Mouse (Mus musculus) common myeloid progenitor, adult 5-6 weeks (primary cell): ENCODE data around the gene Eya4. TPM values are rescaled to one million over a fixed set of nuclear protein-coding genes. Genes with fewer than 3 reads are reported as not detected.

Experiments
- ATAC-seq: replicated peaks from 2 replicates; pipeline ENCODE4 v1.8.0; 2016; ENCODE audit warnings: low read depth, mild to moderate bottlenecking, moderate TSS enrichment, inconsistent platforms; ENCODE audit not compliant: poor library complexity, severe bottlenecking
- total RNA-seq: library from RNA; stranded (forward); fragments of 200-1000, 187-1606 nt; gene quantifications from 2 replicates; pipeline ENCODE4 v1.2.3, GENCODE M21; 2017

Eya4 gene
- total RNA-seq, 1 experiment from 2014 or later = 0.23 TPM

DNA sequence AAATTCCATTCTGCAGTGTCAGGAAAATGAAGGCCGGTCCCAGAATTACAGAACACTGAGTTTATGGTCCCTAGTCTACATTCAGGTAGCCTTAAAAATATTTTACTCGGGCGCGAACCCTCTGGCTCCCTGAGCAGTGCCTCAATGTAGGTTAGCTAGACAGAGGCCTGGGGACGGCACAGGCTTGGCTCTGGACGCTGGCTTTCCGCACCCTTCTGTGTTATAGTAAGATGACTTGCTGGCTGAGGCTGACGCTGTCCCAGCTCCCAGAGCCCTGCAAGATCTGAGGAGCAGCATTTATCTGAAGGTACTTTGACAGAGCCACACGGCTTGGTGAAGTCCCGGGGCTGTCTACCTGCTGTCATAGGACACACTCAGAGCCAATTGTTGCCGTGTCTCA is 113.7 kb downstream of the Eya4 start:
- no peak for ATAC-seq

GRCm38 (mm10) chr10:23235405-23235804 is 115.2 kb downstream of the Eya4 start:
- ATAC-seq = no peak

DNA sequence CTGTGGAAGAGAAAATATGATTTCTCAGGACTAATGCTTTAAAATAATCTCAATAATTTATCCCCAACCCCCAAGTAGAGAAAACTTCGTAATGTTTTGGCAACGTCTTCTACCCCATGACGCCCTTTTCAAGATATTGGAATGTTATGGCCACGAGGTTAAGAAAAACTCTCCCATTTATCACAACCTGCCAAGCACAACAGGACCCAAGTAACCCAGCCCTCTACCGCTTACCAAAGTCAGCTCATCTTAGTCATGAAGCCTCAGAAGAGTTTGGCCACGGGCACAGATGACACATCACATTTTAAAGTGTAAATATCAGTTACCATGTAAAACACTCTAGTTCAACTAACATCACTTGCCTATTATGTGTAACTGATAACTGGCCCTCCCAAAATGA is 117.2 kb downstream of the Eya4 start:
- ATAC-seq = no peak

- ATAC-seq = no peak
These were observed 119.7 kb downstream of the Eya4 start for GRCm38 (mm10) chr10:23230863-23231262.

- ATAC-seq = no peak
These were observed 127.2 kb downstream of the Eya4 start for GRCm38 (mm10) chr10:23223336-23223735.

DNA sequence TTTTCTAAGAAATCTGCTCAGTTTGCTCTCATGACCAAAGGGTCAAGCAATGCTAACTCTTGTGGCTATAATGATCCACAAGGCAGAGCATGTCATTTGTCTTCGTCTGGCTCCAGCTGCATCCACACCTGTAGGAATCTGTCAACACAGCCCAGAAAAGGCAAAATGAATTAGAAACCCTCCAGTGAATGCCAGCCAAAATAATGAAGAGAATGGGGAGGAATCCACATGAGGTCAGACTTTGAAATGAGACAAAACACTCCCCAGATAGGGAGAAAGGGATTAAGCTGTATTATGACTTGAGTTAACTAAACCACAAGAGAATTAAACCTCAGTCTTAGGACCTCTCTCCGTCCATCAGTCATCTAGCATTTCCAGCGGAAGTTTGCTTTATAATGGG is 130.2 kb downstream of the Eya4 start:
- ATAC-seq = no peak

GRCm38 (mm10) chr10:23216815-23217214 is 133.8 kb downstream of the Eya4 start:
- ATAC-seq = no peak

GRCm38 (mm10) chr10:23211381-23211780 is 139.2 kb downstream of the Eya4 start:
- no peak for ATAC-seq

GRCm38 (mm10) chr10:23203885-23204284 is 146.7 kb downstream of the Eya4 start:
- ATAC-seq = no peak

DNA sequence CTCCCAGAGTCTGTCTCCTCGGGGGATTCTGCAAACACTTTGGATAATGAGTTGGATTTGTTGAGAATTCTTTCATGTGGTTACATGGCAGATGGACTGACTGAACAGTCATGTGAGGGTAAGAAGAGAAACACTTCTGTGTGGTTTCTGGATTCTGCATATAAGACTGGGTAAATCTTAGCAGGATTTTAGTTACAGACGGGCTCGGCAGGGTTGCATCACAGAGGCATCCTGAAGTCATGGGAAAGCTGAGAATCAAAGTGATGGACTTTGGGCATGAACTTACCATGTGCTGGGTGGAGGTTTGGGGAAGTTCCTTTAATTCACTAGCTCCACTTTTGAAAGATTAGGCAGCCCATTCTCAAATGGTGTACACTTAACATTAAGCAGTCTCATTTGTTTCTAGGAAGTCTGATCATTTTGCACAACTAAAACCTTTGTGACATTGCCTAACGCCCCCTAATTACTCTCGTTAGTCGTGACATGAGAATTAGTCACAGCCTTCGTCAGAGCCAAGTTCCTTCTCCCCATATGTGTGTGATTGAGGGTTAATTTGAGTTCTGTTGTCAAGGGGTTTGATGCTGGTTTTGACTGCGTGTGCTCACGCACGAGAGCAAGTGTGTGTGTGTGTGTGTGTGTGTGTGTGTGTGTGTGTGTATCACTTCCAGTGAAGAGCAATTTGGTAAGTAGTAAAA is 147.3 kb downstream of the Eya4 start:
- no peak for ATAC-seq

DNA sequence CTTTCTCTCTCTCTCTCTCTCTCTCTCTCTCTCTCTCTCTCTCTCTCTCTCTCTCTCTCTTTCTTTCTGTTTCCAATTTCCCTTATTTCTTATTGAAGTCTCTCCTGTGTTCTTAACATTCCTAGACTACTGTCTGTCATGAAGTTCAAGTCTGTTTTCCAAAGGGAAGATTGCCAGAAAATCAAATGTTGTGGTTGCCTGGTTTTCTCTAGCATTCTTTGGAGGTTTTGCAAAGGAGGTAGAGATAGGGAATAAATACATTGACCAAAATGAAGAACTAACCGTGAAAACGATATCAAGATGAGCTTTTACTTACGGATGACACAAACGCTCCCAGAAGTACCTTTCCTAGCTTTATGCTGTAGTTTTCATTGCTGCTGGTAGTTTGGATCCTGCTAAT is 148.0 kb downstream of the Eya4 start:
- ATAC-seq = no peak

- no peak for ATAC-seq
These were observed 152.3 kb downstream of the Eya4 start for GRCm38 (mm10) chr10:23198251-23198650.

- ATAC-seq = no peak
These were observed 154.2 kb downstream of the Eya4 start for GRCm38 (mm10) chr10:23196336-23196735.

DNA sequence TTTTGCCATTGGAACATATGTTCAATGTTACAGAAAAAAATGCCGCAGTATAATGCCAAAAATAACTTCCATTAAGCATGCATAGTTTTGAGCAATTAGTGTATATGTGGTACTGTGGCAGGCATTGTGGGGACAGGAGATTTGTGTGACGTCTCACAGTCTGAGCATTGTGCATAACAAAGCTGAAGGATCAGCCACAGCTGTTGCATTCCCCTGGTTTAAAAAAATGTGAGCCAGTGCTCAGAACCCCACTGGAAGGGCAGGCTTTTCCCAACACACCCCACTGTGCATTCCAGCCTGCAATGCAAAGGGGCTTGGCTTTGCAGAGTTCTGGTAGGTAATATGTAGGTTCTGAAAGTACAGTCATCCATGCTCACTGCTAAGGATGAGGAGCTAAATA is 155.2 kb downstream of the Eya4 start:
- no peak for ATAC-seq

- no peak for ATAC-seq
These were observed 160.8 kb downstream of the Eya4 start for GRCm38 (mm10) chr10:23189836-23190235.

- ATAC-seq = no peak
These were observed 165.2 kb downstream of the Eya4 start for GRCm38 (mm10) chr10:23185391-23185790.

- no peak for ATAC-seq
These were observed 168.8 kb downstream of the Eya4 start for GRCm38 (mm10) chr10:23181572-23182493.

- ATAC-seq = no peak
These were observed 171.3 kb downstream of the Eya4 start for GRCm38 (mm10) chr10:23179285-23179684.

- no peak for ATAC-seq
These were observed 173.1 kb downstream of the Eya4 start for GRCm38 (mm10) chr10:23177347-23178046.

DNA sequence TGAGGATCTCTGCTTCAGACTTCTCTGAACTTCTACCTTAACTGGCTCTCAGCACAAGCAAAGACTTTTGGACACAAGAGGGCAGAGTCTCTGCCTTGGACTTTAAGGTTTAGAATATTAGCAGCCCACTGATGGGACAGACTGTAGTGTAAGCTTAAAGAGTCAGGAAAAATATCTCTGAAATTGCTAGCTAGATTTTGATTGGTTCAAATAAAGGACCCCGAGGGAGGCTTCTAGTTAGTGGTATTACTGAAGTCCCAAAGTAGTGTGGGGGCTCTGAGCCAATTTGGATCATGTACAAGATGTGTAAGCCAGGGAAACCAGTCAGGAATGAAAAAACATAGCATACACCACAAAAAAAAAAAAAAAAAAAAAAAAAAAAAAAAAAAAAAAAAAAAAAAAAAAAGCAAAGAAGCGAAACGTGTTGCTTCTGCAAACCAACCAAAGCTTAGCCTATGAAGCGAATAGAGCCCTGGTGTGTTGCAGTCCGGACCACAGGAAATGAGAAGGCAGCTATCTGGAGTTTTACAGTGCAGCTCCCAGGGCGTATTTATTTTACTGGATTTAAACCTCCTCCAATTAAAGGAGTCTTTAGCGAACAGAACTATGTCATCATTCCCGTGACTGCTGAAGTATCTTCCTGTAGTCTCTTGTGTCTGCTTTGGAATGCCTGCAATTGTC is 173.8 kb downstream of the Eya4 start:
- ATAC-seq = peak; percentile 65; the same call in 1 of the 2 replicates
